Mouse (Mus musculus) liver, embryonic 14.5 days (tissue): ENCODE measurements at regions not wholly inside any gene's neighbourhood (a gene's known extent, or its start where the extent isn't known, plus 50 kb on each side); places are given as distances from the start of the nearest gene placed in this dataset.

Source experiments
- CTCF ChIP-seq: IDR thresholded peaks from 2 replicates; pipeline ENCODE4 v1.5.1; 2016; ENCODE audit warnings: antibody characterized with exemption, low read depth, control low read depth
- EP300 ChIP-seq: IDR thresholded peaks from 2 replicates; pipeline ENCODE4 v1.6.1; 2016; ENCODE audit warnings: antibody characterized with exemption, low read depth

DNA sequence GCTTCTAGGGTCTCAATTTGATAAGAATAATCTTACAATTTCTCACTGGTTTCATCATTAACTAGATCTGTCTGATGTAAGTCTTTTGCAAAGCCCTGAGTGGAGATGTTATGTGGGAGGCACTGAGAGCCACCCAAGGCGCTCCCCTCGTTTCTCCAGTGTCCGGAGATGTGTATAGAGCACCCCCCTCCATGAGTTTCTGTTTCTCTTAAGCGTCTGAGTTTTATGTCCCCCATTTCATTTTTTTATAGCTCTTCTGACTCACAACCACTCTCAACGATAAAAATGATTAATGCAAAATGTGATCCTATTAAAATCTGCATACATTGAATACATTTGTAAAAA lies 179.5 kb upstream of the Pkdcc start:
- no peak for TF ChIP-seq CTCF
- no peak for TF ChIP-seq EP300
